Mouse (Mus musculus) cerebellum, postnatal 4 days (tissue): ENCODE measurements around the gene Ube4a.

ENCODE experiments used
- DNase-seq, 2 experiments: peaks; one replicate each; pipeline ENCODE4 v3.0.0; 2022; ENCODE audit warnings: low spot score in 2 of 2, mixed read lengths in 1 of 2

Gene Ube4a

DNA sequence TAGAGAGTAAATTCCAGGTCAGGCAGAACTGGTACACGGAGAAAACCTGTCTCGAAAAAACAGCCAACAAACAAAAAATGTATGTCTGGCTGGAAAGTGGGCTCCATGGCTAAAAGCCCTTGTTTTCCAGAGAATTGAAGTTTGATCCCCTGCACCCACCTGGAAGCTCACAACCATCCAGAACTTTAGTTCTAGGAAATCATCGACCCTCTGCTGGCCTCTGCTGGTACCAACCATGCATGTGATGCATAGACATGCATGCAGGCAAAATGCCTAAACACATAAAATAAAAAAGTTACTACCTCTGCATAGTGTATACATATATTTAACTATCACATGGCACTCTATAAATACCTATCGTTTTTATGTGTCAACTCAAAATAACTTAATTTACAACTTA is 65.0 kb downstream of the Ube4a start:
- no peak for DNase-seq

DNA sequence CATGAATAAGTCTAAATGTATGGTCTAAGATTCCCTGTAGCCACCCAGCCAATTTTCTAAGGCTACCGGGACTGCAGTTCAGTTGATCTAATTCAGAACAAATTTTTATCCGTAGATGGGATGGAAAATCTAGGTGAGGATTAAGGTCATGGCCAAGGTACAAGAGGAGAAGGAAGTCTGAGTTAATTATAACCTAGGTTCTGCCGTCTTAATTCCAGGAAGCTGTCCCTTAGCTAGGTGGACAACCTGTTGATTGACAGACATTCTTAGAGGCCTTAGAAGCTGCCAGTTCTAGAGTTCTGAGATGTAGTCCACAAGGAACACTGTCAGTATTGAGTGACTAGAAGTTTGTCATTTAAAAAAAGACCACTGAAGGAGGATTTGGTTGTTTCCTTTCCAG is 65.7 kb downstream of the Ube4a start:
- DNase-seq = no peak

DNA sequence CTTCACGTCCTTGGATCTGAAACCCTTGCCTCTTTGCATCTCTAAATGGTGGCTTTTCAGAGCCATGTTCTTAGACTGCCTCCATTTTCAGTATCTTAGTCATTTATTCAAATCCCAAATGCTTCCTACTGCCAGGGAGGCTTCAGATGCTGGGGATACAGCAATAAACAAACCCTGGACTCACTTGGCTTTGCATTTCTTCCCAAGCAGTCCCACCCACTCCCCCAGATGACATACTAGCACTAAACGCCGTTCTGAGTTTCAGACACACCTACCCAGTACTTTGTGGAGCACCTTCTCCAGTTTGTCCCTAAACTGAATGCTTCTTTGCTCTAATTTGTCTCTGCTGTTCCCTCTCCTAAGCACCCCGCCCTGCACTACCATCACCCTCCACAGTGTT is 68.4 kb downstream of the Ube4a start:
- no peak for DNase-seq

DNA sequence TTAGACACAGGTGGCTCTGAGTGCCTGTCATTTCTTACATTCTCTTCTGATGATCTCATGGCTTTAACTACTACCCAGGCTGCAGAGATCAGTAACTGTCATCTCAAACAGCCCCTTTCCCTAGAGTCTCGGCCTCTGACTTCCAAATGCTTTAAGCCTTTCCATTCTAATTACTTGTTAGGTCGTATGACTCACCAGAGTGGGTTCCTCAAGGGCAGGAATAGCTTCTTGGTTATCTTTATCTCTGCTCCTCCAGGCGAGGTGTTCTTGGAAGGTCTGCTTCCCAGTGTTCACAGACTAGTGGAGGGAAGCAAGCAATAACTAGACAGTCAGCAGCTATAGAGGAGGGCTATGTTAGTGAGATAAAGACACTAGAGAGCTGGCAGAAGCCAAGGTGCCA is 72.7 kb downstream of the Ube4a start:
- DNase-seq = no peak

DNA sequence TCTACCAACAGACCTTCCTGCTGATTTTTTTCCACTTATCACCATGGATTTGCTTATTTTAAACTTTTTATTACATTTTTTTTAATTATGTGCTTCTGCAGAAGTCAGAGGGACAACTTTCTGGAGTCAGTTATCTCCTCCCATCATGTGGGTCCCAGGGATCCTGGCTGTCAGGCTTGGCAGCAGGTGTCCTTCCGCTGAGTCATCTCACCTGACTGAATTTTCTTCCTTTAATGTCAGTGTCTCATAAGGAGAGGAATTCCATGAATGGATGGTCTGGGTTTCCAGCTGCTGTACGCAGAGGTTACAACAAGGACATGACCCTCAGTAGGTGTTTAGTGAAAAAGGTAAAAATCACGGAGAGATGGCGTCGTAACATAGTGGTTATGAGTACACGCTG is 74.2 kb downstream of the Ube4a start:
- no peak for DNase-seq

DNA sequence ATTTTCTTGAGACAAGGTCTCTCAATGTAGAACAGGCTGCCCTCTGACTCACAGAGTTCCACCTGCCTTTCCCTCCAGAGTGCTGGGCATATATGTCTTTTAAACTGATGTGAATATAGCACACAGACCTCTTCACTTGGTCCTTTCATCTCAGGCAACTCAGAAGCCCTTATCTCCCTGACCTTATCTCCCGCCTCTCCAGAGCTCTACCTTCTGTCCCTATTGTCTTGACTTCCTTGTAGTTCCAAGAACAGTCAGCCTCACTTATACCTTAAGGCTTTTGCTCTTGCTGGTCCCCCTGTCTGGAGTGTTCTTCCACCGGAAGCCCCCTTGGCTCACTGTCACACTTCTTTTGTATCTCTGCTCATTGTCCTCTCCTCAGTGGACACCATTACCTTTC is 75.3 kb downstream of the Ube4a start:
- no peak for DNase-seq

DNA sequence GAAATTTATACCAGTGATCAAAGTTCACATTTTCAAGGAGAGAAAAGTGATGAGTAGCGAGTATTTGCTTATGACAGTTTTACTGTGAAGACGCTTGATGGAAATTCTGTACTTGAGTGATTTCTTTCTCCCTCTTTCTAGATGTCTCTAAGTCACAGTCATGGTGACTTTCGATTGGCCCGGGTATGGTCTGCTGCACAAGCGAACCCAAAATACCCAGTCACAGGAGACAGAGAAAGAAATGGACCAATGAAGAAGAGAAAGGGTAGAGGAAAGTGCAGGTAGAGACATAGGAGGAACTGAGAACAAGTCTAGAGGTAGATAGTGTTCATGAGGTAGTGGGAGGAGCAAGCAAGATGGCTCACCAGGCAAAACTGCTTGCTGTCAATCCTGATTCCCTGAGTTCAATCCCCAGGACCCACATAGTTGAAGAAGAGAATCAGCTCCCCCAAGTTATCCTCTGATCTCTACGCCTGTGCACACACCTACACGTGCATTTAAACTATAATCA is 77.2 kb downstream of the Ube4a start:
- no peak for DNase-seq

DNA sequence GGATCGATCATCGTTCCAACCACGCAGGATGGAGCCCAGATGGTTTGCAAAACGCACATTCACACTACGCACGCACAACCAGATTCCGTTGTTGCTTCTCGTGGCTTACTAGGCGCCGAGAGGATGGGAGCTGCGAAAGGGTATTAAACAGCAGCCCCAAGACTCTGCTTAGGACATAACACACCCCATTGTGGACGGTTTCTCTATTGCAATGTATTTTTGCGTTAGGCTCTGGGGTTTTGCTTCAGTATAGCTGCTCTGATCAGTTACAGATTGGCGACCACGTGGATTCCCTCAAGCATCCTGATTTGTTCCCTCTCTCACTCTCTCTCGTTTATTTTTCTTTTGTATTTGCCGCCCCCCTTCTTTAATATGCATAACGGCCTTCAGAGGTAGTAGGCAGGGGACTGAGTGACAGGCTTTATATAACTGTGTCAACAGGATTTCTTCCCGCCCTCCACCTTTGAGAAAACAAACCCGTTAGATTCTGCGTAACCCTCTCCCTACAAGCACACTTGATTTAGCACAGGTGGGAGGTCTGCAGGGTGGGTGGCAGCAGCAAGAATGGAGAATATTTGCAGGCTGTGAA is 82.3 kb downstream of the Ube4a start:
- peak in 1 of 2 experiments; percentile 25 for DNase-seq

DNA sequence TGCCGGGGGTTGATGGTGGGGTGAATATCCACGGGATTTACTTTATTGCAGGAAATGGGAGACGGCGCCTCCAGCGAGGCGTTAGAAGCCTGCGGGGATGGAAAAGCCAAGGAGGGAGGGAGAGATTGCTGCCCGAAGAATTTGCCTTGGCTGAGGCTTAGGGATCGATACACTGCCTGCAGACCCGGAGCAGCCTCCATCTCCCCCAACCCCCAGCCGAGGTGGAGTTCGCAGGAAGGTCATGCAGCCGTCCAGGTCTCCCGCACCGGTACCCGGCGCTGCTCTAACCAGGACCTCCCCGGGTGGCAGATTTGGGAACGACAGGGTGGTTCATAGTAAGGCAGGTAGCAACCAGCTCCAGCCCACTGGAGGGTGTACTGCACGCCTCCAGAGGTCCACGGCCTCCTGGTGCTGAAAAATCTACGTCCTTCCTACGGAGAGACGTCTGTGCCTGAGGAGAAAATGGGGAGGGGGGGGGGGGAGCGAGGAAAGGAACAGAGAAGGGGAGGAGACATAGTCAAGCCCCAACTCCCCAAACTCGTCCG is 82.9 kb downstream of the Ube4a start:
- DNase-seq = peak in 1 of 2 experiments; percentile 54

DNA sequence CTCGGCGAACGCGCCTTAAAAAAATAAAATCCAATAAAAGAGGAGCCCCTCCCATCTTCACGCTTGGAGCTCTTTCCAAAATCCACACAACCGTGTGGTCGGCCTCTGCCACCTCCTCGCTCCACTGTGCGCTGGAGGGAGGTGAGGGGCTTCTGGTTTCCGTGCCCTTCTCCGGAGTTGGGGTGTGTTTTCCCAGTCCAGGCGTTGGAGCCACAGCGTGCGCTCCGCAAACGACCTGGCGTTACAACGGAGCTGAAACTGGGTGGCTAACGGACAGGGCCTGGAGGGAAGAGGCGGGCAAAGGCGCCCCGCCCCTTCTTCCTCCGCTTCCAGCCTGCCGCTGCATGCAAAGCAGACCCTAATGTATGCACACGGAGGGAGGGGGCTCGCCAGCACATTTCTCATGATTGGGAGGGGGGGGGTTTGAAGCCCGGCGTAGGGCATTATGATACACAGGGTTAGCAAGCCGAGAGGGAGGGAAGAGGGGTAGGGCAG is 83.4 kb downstream of the Ube4a start:
- peak; percentile 58 to 80 for DNase-seq

DNA sequence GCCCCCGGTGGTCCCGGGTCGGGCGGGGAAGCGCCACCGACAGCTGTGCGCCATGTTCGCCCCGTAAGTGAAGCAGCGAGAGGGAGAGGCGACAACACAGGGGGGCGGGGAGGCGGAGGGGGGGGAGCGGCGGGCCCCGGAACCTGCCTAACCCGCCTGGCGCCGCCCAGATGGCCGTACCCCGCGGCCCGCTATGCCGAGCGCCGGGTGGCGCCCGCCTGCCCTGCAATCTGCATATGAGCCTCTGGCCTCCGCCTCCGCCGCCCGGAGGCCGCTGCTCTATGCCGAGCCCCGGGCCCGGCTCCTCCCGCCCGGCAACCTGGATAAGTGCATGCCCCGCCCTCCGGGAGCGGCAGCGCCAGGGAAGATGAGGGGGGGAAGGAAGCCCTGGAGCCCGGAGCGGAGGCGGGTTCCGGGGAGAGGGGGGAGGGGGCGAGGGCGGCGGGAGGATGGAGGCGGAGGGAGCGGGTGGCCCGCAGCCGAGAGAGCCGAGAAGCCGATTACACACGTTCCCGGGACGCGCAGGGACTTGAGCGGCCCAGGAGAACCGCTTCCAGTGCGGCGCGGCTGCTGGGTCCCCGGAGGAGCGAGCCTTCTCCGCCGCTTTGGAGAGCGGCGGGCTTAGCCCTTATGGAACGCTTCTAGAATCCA is 84.1 kb downstream of the Ube4a start, which contains the start of gene Kmt2a:
TSS of gene Kmt2a (minus strand) at position 76 of the 651 bp plus-strand sequence.
- DNase-seq = peak; percentile 100

DNA sequence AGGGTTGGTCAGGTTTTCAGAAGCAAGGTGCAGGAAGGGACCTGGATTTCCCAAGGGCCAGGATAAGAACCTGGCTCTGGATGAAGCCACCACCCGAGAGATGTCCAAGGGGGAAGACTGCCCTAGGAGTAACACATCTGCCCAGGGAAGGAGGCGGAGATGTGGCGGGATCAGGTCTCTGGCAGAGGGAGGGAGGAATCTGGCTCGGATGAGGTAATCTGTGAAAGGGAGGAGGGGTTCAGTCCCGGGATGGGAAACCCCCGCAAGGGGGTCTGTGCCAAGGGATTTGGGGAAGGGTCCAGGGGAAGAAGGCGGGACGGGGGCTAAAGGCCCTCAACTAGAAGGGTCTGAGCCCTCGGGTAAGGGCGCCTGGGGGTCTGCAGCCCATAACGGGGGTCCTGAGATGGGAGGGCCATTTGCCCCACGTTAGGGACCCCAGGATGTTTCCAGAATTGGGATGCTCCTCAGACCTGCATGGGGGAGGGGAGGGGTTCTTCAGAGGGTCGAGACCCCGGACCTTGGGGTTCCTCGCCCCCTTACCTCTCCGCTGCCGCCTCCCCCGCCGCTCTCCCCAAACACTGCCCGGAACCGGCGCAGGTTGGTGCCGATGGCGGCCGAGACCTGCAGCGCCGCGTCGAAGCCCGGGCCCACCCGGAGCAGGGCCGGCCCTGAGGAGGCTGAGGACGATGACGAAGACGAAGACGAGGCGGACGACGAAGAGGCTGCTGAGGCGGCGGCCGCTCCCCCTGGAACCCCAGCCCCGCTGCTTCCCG is 84.9 kb downstream of the Ube4a start:
- DNase-seq = peak in 1 of 2 experiments; percentile 32

DNA sequence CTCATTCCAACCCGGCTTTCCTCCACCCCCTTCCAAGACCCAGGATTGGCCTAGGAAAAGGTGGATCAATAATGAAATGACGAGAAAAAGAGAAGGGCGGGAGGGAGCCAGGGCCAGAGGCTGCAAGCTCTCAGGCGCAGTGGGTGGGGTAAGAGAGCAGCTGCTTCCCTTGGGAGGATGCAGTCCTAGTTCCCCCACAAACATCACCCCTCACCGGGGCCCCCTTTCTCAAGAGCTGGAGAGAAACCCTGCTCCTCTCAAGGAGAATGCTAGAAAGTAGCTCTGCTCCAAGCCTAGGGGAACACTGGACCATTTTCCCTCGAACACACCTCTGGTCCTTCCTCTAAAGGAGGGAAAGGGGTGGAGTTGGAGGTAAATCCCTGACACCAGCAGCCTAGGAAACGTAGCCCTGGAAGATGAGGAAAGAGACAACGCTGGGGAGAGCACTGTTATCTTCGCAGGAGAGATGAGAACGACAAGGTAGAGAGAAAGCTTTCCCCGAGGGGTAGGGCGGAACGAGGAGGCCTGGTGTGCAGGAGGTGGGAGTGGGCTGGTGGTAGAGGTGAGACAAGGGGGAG is 85.6 kb downstream of the Ube4a start:
- DNase-seq = peak in 1 of 2 experiments; percentile 11

DNA sequence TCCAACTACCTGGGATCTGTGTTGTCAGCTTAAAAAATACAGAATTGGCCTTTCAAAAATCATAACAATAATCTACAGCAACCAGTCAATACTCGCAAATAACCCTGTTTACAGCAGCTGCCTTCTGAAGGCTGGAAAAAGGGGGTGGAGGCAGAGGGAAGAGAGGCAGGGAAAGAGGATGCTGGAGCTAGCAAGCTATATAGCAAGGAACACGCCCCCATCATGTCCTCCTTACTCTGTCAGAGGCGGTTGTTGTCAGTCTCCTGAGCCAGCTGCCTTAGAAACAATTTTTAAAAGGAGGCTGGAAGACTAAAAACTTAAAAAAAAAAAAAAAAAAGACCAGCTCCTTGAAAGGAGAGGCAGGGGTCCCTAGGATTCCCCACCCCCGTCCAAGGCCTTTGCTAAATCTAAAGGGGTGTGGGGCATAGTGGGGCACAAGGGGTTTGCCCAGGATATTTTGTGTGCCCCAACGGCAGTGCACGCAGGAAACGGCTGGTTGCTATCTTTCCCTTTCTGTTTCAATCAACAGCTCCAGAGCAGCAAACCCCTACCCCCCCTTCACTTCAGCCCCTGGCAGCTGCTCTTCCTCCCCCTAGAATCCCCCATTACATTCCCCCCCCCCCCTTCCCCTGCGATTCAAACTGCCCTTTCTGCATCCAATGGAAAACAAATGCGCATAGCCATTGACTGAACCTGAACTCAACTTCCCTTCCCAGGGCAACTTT is 86.5 kb downstream of the Ube4a start:
- no peak for DNase-seq

DNA sequence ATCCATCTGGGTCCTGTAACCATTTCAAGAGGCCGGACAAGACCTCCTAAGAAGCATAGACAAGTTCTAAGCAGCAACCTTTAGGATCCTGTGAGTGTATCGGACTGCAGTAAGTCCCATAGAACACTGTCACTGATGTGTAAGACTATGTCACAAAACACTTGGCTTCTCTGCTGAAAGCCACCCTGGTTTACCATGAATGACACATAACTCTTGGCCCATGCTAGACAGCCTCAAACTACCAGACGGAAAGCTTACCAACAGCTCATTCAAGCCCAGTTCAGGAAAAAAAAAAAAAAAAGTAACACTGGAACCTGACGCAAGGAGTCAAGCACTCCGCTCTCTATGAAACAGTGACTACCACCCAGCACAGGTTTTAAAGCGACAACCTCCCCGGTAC is 87.7 kb downstream of the Ube4a start:
- DNase-seq = no peak

DNA sequence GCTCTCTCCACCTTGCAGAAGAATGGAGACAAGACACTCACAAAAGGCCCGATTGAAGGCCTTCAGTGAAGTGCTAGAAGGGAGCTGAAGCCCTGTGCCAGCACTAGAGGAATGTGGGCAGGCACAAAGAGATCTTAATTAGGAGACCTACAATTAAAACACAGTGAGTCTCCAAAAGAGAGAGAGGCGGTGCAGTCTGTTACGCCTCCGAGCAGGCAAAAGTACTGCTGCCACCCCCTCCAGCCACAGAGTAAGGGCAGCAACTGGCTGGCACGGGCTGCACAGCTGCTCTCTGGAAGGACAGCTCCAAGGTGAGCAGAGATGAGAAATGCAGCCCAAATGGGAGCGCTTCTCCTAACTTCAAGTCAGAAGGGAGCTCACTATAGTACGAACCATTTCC is 89.9 kb downstream of the Ube4a start:
- no peak for DNase-seq

DNA sequence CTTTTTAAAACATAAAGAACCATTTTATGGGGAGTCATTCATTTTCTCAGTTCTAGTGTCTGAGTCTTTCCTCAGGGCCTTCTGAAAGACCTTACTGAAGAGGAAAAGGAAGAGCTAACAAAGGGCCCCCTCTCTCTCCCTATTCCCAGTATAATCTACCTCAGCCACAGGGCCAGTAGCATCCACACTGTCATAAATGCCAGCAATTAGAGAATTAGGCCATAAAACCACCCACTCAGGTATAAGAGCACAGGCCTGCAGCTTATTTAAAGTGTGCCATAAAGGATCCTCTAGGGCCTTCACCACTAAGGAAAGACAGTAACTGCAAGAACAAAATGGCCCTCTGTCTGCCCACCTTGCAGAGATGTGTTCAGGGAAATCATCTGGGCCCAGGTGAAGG is 91.2 kb downstream of the Ube4a start:
- no peak for DNase-seq

DNA sequence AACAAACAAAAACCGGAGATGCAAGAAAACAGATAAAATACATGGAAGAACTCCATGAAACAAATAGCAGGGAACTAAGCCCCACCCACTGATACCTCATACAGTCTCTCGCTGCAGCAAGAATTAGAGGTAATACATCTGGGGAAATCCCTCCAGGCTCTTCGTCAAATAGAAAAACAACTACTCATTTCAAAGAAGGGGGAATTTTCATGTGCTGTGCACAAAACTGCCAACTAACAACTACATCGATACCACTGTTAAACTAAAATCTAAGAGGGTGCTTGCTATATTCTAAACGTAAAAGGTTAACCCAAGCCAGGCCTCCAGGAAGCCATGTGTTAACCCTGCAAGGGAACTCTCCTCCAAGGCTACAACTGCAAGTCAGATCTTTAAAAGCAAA is 91.7 kb downstream of the Ube4a start:
- no peak for DNase-seq
